Mouse (Mus musculus) testis, postnatal 14 days (tissue): Measurements from ENCODE around the gene Gm17660.
A peak's percentile ranks its signal among the peaks of the same experiment; 100 is the strongest.

ENCODE experiments used
- DNase-seq: peaks from one replicate; pipeline ENCODE4 v3.0.0; 2021; ENCODE audit warnings: low spot score

Gene Gm17660

GRCm38 (mm10) chr5:104080736-104081135, 3.3 kb upstream of the Gm17660 start:
- no peak for DNase-seq

GRCm38 (mm10) chr5:104076361-104076760, 1.0 kb downstream of the Gm17660 start:
- no peak for DNase-seq

- DNase-seq = peak; percentile 51
These were observed 3.0 kb downstream of the Gm17660 start for GRCm38 (mm10) chr5:104074388-104074787.

- no peak for DNase-seq
These were observed 3.8 kb downstream of the Gm17660 start for GRCm38 (mm10) chr5:104073602-104074001.

- DNase-seq = no peak
These were observed 5.0 kb downstream of the Gm17660 start for GRCm38 (mm10) chr5:104072272-104072886.

- no peak for DNase-seq
These were observed 6.4 kb downstream of the Gm17660 start for GRCm38 (mm10) chr5:104071048-104071447.

- no peak for DNase-seq
These were observed 8.7 kb downstream of the Gm17660 start for GRCm38 (mm10) chr5:104068751-104069150.

GRCm38 (mm10) chr5:104062773-104063551, 14.4 kb downstream of the Gm17660 start:
- no peak for DNase-seq

GRCm38 (mm10) chr5:104061936-104062772, 15.3 kb downstream of the Gm17660 start:
- peak; percentile 82 for DNase-seq

GRCm38 (mm10) chr5:104060429-104060828, 17.0 kb downstream of the Gm17660 start:
- no peak for DNase-seq

- DNase-seq = no peak
These were observed 17.8 kb downstream of the Gm17660 start for GRCm38 (mm10) chr5:104059628-104060027.

GRCm38 (mm10) chr5:104058021-104058420, 19.4 kb downstream of the Gm17660 start:
- DNase-seq = no peak

GRCm38 (mm10) chr5:104056295-104056694, 21.1 kb downstream of the Gm17660 start:
- no peak for DNase-seq

GRCm38 (mm10) chr5:104055816-104056215, 21.6 kb downstream of the Gm17660 start:
- no peak for DNase-seq

- DNase-seq = no peak
These were observed 22.5 kb downstream of the Gm17660 start for GRCm38 (mm10) chr5:104054938-104055337.

GRCm38 (mm10) chr5:104052956-104053355, 24.5 kb downstream of the Gm17660 start:
- no peak for DNase-seq

GRCm38 (mm10) chr5:104048139-104048538, 29.3 kb downstream of the Gm17660 start:
- DNase-seq = no peak

- no peak for DNase-seq
These were observed 30.0 kb downstream of the Gm17660 start for GRCm38 (mm10) chr5:104047200-104048105.

- DNase-seq = peak; percentile 98
These were observed 30.9 kb downstream of the Gm17660 start, which contains the start of gene Nudt9 for GRCm38 (mm10) chr5:104046256-104047199. Nudt9 (plus strand) TSS chr5:104046306.

GRCm38 (mm10) chr5:104043704-104044103, 33.7 kb downstream of the Gm17660 start:
- DNase-seq = no peak
